Mouse (Mus musculus) frontal cortex, postnatal 36 days (tissue): ENCODE data around the gene Sgcd.

Experiments used
- DNase-seq, 2 experiments: peaks; one replicate each; pipeline ENCODE4 v3.0.0; 2022; ENCODE audit warnings: low spot score in 2 of 2

The Sgcd gene

DNA sequence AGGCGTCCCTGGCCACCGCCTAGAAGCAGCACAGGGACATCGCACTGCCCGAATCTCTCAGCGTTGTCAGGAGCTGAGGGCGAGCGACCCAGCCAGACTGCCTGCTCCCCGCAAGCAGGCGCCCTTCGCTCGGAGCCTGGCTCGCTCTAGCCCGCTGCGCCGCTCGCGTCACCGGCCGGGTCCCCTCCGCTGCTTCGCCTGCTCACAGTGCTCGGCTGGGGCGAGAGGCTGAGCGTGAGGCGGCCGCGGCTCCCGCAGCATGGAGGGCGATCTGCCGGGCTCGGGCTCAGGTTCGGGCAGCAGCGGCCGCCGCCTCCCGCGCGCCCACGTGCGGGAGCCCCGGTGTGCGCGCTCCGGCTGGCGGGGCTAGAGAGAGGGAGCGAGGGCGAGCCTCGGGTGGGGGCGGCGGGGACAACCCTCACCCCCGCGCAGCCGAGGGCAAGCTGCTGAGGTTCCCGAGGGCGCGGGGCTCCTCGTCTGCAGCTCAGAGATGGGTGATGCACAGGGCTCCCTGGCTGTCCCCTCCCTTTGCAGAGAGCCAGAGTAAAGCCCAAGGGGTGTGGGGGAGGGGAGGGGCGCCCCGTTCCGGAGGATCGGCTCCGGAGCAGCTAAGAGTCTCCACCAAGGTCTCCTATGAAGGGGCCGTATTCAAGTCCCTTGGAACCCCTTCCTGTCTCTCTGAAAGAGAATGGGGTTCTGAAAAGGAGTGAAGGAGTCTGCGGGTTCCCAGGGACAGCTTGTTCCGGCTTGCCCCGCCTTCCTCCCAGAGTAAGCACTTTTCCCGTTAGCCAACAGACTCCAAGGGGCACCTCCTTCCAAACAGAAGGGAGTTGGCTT is at the start of gene Sgcd:
Sgcd (minus strand) TSS at position 273 of the 837 bp plus-strand sequence.
- DNase-seq: peak; percentile 52 to 60

GRCm38 (mm10) chr11:48038051-48038450 is 49.3 kb upstream of the Sgcd start:
- DNase-seq: no peak

DNA sequence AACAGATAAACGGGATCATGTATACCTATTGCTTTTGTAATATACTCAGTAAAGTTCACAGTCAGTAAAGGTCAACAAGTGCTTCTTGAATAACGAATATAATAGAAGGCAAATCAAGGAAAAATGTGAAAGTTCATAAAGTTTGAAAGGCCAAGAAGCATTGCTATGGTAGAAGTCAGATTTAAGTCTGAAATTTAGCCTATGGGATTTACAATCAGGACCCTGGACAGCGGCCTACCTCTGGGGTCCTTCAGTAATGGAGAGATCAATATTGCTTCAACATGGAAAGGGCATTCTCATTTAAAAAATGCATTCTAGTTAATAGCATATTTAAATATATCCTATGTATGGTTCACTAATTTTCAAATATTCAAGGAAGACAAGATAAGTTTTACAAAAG is 24.1 kb upstream of the Sgcd start:
- DNase-seq: no peak

DNA sequence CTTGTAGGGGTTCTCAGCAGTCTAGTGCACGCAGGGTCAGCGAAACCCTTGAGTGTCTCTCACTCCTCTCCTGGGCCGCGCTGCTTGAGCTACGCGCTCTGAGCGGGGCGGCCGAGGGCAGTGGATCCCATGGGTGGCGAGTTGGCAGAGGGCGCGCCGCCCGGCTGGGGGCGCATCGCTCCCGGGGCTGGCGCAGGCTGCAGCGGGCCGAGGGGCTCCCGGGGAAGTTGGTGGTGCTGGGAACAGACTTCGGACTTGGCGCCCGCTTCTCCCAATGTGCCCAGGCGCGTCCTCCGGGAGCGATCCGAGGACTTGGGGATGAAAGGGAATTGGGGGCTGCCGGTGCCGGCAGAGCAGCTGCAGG is 454 bp downstream of the Sgcd start:
- DNase-seq: no peak

DNA sequence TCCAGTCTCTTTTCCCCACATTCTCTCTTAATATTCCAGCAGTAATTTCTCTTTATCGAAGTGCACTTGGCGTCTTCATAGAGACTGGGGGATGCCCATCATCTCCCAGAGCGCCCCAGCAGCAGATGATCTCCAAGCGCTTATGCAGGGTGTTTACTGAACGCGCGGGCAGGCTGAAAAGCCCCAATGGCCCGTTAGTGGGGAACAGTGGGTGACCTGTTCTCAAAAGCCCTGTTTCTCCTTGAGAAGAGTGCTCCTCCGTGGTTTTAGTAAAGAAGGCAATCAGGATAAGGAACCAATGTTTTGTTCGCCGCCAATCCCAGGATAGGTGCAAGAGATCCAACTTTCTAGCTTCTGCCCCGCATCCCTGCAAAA is 889 bp downstream of the Sgcd start:
- peak; percentile 10 to 36 for DNase-seq

DNA sequence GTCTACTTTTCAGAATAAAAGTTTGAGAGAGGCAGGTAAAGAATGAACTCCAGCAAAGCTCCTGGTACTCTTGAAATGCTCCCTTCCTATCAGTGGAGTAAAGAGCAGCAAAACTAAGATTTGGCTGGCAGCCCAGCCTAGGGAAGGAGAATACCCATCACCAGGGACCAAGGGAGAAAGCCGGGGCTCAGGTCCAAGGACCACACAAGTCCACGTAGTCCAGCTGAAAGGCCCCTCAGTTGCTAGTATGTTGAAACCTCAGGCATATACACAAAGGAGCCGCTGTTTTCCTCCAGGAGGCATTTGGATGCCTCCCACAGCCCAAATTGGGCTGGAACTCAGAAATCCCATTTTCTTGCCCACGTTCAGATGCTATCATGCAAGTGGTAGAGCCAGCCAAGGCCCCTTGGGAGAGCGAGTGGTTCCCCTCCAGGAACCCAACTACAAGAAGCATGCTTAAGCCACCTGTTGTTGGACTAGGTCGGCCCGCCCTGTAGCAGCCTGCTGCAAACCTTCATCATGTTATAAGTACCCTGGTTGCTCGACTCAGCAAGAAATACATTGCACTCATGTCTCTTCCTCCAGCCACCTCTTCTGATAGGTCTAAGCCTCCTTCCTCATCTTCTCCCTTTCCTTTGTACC is 1.4 kb downstream of the Sgcd start:
- peak; percentile 19 to 20 for DNase-seq

DNA sequence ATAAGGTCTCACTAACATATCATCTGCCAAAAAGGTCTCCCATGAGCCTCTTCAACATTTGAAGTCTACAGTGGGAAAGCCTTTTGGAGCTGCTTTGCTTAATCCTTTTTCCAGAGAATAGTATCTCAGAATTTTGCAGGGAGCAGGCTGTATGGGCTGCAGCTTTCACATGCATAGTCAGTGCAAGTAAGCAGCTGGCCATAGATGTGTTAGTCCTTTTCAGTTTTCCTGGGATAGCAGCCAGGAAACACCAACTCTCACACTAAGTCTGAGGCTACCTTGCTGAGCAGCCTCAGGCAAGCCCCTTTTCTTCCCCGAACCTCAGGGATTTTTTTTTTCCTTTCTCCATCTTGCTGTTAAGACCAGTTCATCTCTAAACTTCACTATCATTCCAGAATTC is 6.6 kb downstream of the Sgcd start:
- peak in 1 of 2 experiments; percentile 14 for DNase-seq

- DNase-seq: peak in 1 of 2 experiments; percentile 10
These were observed 7.7 kb downstream of the Sgcd start for GRCm38 (mm10) chr11:47981108-47981507.

GRCm38 (mm10) chr11:47953291-47953690 is 35.5 kb downstream of the Sgcd start:
- no peak for DNase-seq

DNA sequence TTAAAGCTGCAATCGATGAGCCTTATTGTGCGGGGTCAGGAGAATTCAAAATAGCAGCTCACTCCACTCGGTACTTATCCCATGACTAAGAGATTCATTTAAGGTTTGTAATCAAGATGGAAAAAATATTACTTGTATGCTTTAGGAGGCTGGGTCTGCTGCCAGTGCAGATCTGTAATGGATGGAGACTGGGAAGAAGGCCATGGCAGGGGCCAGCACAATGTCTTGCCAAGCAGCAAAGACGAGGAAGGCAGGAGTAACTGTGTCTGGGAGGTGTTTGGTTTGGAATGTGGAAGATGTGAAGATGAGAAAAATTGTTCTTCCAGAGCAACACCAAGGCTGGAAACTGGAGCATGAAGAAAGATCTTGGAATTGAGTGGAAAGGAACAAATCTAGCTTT is 36.4 kb downstream of the Sgcd start:
- DNase-seq: no peak

DNA sequence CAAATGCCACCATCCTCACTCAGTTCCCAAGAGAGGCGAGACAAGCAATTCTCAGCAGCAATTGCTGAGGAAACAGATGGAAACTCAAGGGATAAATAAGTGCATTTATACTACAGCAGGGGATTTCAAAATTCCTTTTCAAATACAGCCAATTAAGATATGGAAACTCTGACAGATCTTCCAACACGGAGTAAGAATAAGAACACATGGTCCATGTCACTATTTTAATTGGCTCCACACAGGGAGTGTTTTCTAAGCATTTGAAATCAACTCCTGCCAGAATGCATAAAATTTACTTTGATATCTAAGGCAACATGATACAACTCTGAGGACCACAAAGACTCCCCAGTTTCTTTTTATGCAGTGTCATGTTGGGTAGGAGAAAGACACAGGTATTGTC is 49.0 kb downstream of the Sgcd start:
- no peak for DNase-seq

- DNase-seq: peak; percentile 1 to 14
These were observed 71.2 kb downstream of the Sgcd start for GRCm38 (mm10) chr11:47917616-47918015.

DNA sequence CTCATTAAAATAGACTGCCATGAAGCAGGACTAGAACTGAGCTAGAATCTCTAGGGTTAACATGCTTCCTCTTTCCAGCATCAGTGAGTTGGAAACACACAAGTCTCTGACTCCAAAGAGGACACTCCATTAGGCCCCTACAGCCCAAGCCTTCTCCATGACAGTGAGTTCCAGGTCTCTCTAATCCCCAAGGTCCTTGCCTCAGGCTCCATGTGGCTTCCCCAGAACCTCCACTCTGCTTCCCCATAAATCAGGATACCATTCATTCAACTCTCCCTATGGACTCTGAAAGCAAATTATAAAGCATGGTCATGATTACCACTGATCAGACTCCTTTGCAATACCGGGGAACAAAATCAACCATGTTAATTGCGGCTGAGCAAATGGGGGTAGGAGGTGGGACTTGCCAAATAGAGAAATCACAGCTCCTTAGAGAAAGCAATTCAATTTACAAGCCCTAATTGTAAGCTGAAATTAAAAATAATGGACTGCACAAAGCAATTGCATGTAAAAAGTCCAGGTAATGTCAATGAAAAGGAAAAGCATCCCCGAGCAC is 97.1 kb downstream of the Sgcd start:
- no peak for DNase-seq

- DNase-seq: peak in 1 of 2 experiments; percentile 28
These were observed 98.5 kb downstream of the Sgcd start for GRCm38 (mm10) chr11:47890315-47890714.

DNA sequence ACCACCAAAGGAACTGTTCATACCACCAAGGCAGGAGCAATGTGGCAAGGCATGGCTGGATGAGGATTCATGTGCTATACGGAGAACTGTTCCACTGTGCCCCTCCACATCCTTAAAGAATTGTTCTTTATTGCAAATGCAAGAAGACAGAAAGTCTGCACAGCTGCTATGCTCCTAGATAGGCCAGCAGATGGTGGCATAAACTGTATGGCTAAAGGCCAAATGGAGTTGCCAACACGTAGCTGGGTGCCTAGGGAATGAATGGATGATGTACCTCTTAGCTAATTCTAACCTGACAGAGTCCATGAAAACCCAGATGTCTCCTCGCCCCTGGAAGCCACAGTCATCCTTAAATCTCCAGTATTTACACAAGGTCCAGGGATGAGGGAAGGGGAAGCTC is 103.5 kb downstream of the Sgcd start:
- peak; percentile 34 to 73 for DNase-seq

DNA sequence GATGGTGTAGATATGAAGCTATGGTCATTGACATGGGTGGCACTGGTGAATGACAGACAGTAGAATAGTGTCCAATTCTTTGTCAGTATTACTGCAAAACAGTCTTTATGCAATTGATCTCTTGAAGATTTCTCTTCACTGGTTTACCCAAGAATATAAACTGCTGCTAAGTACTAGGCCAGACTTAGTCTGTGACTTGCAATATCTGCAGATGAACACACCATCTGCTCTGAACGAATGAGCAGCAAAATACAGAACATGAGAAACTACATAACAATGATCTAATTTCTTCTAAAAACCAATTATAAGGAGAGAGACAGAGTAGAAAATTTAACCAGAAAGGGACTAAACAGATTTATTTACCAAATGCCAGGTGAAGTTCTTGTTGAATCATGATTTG is 105.2 kb downstream of the Sgcd start:
- DNase-seq: peak in 1 of 2 experiments; percentile 8

DNA sequence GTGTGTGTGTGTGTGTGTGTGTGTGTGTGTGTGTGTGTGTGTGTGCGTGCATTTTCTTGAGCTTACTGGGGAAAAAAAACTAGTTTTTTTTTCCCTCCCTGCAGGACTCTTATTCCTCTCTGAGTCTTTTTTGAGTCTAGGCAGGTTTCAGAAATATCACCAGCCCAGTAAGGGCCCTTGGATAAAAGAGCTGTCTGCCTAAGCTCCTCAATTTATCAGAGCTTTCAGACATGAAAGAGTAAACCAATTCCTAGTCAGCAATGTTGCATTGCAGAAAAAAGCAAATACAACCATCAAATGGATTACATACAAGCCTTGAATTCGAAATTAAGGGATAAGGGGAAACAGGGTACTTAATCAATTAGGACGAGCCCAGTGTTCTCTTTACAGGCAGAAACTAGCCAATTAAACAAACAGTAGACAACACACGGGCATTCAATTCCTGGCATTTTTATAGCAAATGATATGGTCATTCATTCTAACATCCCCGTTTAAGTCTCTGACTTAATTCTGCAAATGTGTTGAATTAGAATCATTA is 112.1 kb downstream of the Sgcd start:
- no peak for DNase-seq

GRCm38 (mm10) chr11:47845894-47846293 is 142.9 kb downstream of the Sgcd start:
- no peak for DNase-seq

- DNase-seq: no peak
These were observed 155.5 kb downstream of the Sgcd start for GRCm38 (mm10) chr11:47833283-47833682.

- DNase-seq: no peak
These were observed 178.5 kb downstream of the Sgcd start for GRCm38 (mm10) chr11:47810307-47810706.

DNA sequence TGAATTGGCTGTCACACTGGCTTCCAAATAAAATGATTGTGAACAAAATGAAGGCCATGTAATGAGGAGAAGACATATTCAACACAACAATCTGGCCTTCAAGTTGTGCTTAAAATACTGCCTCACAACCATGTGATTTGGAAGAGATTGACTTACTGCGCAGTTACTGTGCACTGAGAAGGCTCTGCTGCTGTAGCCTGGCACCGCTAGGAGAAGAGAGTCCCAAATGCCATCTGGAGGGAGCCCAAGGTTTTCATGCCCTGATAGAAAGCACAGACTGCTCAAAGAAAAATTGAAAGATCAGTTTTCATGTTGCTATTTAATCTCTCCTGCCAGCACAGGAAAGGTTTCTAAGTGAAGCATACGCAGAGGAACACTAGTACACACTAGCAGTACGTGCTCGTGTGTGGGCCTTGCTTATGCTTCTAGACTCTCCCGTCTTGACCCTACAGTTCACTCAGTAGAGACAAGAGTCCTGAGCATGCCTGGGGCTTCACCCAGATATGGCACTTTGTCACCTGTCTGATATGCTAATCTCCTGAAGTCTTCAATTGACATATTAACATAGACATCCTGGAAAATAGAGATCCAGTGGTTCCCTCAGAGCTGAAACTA is 184.6 kb downstream of the Sgcd start:
- DNase-seq: peak; percentile 10 to 31

- DNase-seq: no peak
These were observed 210.9 kb downstream of the Sgcd start for GRCm38 (mm10) chr11:47777916-47778226.
